Mouse (Mus musculus) lung, postnatal 4 days (tissue): ENCODE data around the gene Bhmt.
A peak's percentile ranks its signal among the peaks of the same experiment; 100 is the strongest.

Experiments used
- DNase-seq, 2 experiments: peaks; one replicate each; pipeline ENCODE4 v3.0.0; 2021

The Bhmt gene

GRCm38 (mm10) chr13:93637282-93638245, at the start of gene Bhmt:
Bhmt (minus strand) TSS chr13:93637961.
- no peak for DNase-seq

GRCm38 (mm10) chr13:93687321-93687720, 49.6 kb upstream of the Bhmt start:
- DNase-seq = no peak

GRCm38 (mm10) chr13:93685226-93685625, 47.5 kb upstream of the Bhmt start:
- DNase-seq = no peak

GRCm38 (mm10) chr13:93683336-93683735, 45.6 kb upstream of the Bhmt start:
- DNase-seq = no peak

- DNase-seq = no peak
Observed at GRCm38 (mm10) chr13:93676864-93677263, 39.1 kb upstream of the Bhmt start.

GRCm38 (mm10) chr13:93674131-93674561, 36.4 kb upstream of the Bhmt start, which contains the start of the genes Bhmt2 and Dmgdh:
Bhmt2 (minus strand) TSS chr13:93674302.
Dmgdh (plus strand) TSS chr13:93674433.
- DNase-seq = no peak

- no peak for DNase-seq
Observed at GRCm38 (mm10) chr13:93673296-93673695, 35.5 kb upstream of the Bhmt start.

- no peak for DNase-seq
Observed at GRCm38 (mm10) chr13:93672371-93672770, 34.6 kb upstream of the Bhmt start.

- no peak for DNase-seq
Observed at GRCm38 (mm10) chr13:93667586-93667985, 29.8 kb upstream of the Bhmt start.

GRCm38 (mm10) chr13:93657941-93658340, 20.2 kb upstream of the Bhmt start:
- no peak for DNase-seq

- no peak for DNase-seq
Observed at GRCm38 (mm10) chr13:93653382-93653781, 15.6 kb upstream of the Bhmt start.

GRCm38 (mm10) chr13:93648387-93649130, 10.8 kb upstream of the Bhmt start:
- no peak for DNase-seq

- no peak for DNase-seq
Observed at GRCm38 (mm10) chr13:93639636-93640035, 1.9 kb upstream of the Bhmt start.

GRCm38 (mm10) chr13:93636561-93636960, 1.2 kb downstream of the Bhmt start:
- DNase-seq = no peak

GRCm38 (mm10) chr13:93632927-93633326, 4.8 kb downstream of the Bhmt start:
- DNase-seq = no peak

GRCm38 (mm10) chr13:93630941-93631705, 6.6 kb downstream of the Bhmt start:
- no peak for DNase-seq

- no peak for DNase-seq
Observed at GRCm38 (mm10) chr13:93628861-93629260, 8.9 kb downstream of the Bhmt start.

GRCm38 (mm10) chr13:93614361-93614948, 23.3 kb downstream of the Bhmt start:
- DNase-seq = no peak

- no peak for DNase-seq
Observed at GRCm38 (mm10) chr13:93613771-93614170, 24.0 kb downstream of the Bhmt start.

- DNase-seq = peak; percentile 54 to 79
Observed at GRCm38 (mm10) chr13:93612660-93613607, 24.8 kb downstream of the Bhmt start.

- no peak for DNase-seq
Observed at GRCm38 (mm10) chr13:93608476-93608875, 29.3 kb downstream of the Bhmt start.
